Mouse (Mus musculus): ENCODE results near the gene Mt4. TPM values are rescaled to one million over a fixed set of nuclear protein-coding genes. Genes with fewer than 3 reads are reported as not detected.
"Not testable (repeated sequence)": the region's sequence is repeated elsewhere in the genome, so short reads cannot be mapped to it uniquely, and the experiment has no call there.

Mt4 gene
- polyA plus RNA-seq, 1 experiment from 2014 or later = not detected

DNA sequence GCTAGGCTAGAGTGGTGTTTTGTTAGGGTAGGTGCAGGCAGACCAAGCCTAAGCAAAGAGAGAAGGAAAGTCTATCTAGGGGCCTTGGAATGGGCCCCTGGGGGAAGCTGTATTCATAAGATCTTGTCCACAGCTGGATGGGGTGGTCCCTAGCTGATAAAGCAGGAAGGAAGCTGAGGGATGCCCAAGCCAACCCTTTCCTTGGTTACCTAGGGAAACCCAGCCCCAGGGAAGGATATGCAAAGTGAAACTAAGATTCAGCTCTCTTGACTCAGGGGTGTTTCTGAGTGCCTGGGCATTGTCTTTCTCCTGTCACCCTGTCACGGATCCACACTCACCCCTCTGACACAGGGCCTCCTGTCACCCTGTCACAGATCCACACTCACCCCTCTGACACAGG is 23.6 kb upstream of the Mt4 start:
- H3K4me3 ChIP-seq = no peak overlapping the region
- 46% methylated on average over 1 of the region's 1 CpGs for WGBS
- no peak overlapping the region for H3K4me2 ChIP-seq
- no peaks in the 10 kb centered on the region; the same call in 1 of the 2 replicates for H3K4me1 ChIP-seq (replicated peaks)
- no peak overlapping the region for H3K9ac ChIP-seq
- no peaks in the 10 kb centered on the region for H3K36me3 ChIP-seq
- no peaks in the 10 kb centered on the region for H3K9me3 ChIP-seq
- no peak for ATAC-seq (ENCODE audit: low FRiP score, low read depth)
- no peaks in the 10 kb centered on the region for H3K27me3 ChIP-seq
- no peak overlapping the region for H3K27ac ChIP-seq (replicated peaks)

- no peaks in the 10 kb centered on the region for H3K27me3 ChIP-seq
- no peaks in the 10 kb centered on the region for H3K9me3 ChIP-seq
- ATAC-seq (ENCODE audit: low FRiP score, low read depth) = no peak
- H3K4me1 ChIP-seq (replicated peaks) = peaks cover 5% of the 10 kb centered on the region
- no peak overlapping the region for H3K4me2 ChIP-seq
- H3K4me3 ChIP-seq = no peak overlapping the region
- H3K27ac ChIP-seq (replicated peaks) = no peak overlapping the region
- H3K36me3 ChIP-seq = no peaks in the 10 kb centered on the region
- 93% methylated on average over 2 of the region's 2 CpGs for WGBS
- H3K9ac ChIP-seq = no peak overlapping the region
These were observed 23.0 kb upstream of the Mt4 start for GRCm38 (mm10) chr8:94113972-94114371.

GRCm38 (mm10) chr8:94118776-94119430 is 18.1 kb upstream of the Mt4 start:
- Histone ChIP-seq H3K27me3 (no peaks in the 10 kb centered on the region), H3K4me3 (no peak overlapping the region), H3K27ac (replicated peaks) (peak overlapping the region; percentile 81), H3K4me2 (peak overlapping the region; percentile 30), H3K4me1 (replicated peaks) (peaks cover 10% of the 10 kb centered on the region), H3K9me3 (no peaks in the 10 kb centered on the region), H3K36me3 (no peaks in the 10 kb centered on the region), H3K9ac (no peak overlapping the region)
- 3% methylated on average over 6 of the region's 6 CpGs for WGBS
- ATAC-seq (ENCODE audit: low FRiP score, low read depth) = peak; percentile 90; the same call in 1 of the 2 replicates

GRCm38 (mm10) chr8:94121625-94122024 is 15.4 kb upstream of the Mt4 start:
- Histone ChIP-seq H3K4me2 (no peak overlapping the region), H3K9ac (no peak overlapping the region), H3K36me3 (no peaks in the 10 kb centered on the region), H3K9me3 (no peaks in the 10 kb centered on the region), H3K4me1 (replicated peaks) (peaks cover 10% of the 10 kb centered on the region), H3K4me3 (no peak overlapping the region), H3K27ac (replicated peaks) (no peak overlapping the region), H3K27me3 (no peaks in the 10 kb centered on the region)
- WGBS = 74% methylated on average over 9 of the region's 9 CpGs
- no peak for ATAC-seq (ENCODE audit: low FRiP score, low read depth)

GRCm38 (mm10) chr8:94122711-94123468 is 14.1 kb upstream of the Mt4 start:
- WGBS = 51% methylated on average over 8 of the region's 8 CpGs
- ATAC-seq (ENCODE audit: low FRiP score, low read depth) = no peak

GRCm38 (mm10) chr8:94127711-94128110 is 9.3 kb upstream of the Mt4 start:
- Histone ChIP-seq H3K4me1 (replicated peaks) (0 out of 2 replicates have a peak, but pooled peaks cover 5% of the 10 kb centered on the region), H3K4me2 (no peak overlapping the region), H3K9me3 (no peaks in the 10 kb centered on the region), H3K27me3 (no peaks in the 10 kb centered on the region), H3K27ac (replicated peaks) (no peak overlapping the region), H3K9ac (no peak overlapping the region), H3K36me3 (no peaks in the 10 kb centered on the region), H3K4me3 (no peak overlapping the region)
- ATAC-seq (ENCODE audit: low FRiP score, low read depth) = peak; percentile 34; the same call in 1 of the 2 replicates
- WGBS = 55% methylated on average over 6 of the region's 6 CpGs

More at GRCm38 (mm10) chr8:94122711-94123468, 14.1 kb upstream of the Mt4 start:
- Histone ChIP-seq H3K4me3 (no peak overlapping the region), H3K9ac (no peak overlapping the region), H3K36me3 (no peaks in the 10 kb centered on the region), H3K9me3 (no peaks in the 10 kb centered on the region), H3K27ac (replicated peaks) (no peak overlapping the region), H3K4me2 (no peak overlapping the region), H3K27me3 (no peaks in the 10 kb centered on the region), H3K4me1 (replicated peaks) (peaks cover 15% of the 10 kb centered on the region)

- no peak overlapping the region for H3K9ac ChIP-seq
- no peaks in the 10 kb centered on the region for H3K36me3 ChIP-seq
- WGBS = 61% methylated on average over 6 of the region's 6 CpGs
- no peaks in the 10 kb centered on the region for H3K9me3 ChIP-seq
- no peaks in the 10 kb centered on the region for H3K27me3 ChIP-seq
- ATAC-seq (ENCODE audit: low FRiP score, low read depth) = no peak
- 0 out of 2 replicates have a peak, but pooled peaks cover 5% of the 10 kb centered on the region for H3K4me1 ChIP-seq (replicated peaks)
- no peak overlapping the region for H3K4me2 ChIP-seq
- H3K4me3 ChIP-seq = no peak overlapping the region
- H3K27ac ChIP-seq (replicated peaks) = no peak overlapping the region
These were observed 7.7 kb upstream of the Mt4 start for GRCm38 (mm10) chr8:94129133-94129789.

DNA sequence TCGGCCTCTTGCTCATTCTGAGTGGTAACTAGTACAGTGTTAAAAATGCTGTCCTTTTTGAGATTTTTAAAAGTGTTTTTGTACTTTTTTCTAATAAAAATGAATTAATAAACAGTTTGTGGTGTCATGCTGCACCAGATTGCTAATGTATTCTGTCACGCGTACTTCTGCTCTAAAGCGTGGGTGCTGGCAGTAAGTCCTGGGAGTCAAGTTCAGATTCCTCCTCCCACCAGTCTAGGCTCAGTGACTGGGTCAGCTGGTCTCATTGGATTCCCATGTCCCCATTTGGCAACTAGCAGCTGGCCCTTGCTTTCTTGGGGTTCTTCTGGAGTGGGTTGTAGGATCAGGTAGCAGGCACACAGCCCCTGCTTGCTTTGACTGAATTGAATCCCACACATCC is 6.9 kb upstream of the Mt4 start:
- 93% methylated on average over 4 of the region's 4 CpGs for WGBS
- H3K36me3 ChIP-seq = no peaks in the 10 kb centered on the region
- 0 out of 2 replicates have a peak, but pooled peaks cover 5% of the 10 kb centered on the region for H3K4me1 ChIP-seq (replicated peaks)
- H3K9ac ChIP-seq = no peak overlapping the region
- no peak overlapping the region for H3K27ac ChIP-seq (replicated peaks)
- no peak overlapping the region for H3K4me2 ChIP-seq
- H3K9me3 ChIP-seq = no peaks in the 10 kb centered on the region
- no peaks in the 10 kb centered on the region for H3K27me3 ChIP-seq
- H3K4me3 ChIP-seq = no peak overlapping the region
- ATAC-seq (ENCODE audit: low FRiP score, low read depth) = no peak

DNA sequence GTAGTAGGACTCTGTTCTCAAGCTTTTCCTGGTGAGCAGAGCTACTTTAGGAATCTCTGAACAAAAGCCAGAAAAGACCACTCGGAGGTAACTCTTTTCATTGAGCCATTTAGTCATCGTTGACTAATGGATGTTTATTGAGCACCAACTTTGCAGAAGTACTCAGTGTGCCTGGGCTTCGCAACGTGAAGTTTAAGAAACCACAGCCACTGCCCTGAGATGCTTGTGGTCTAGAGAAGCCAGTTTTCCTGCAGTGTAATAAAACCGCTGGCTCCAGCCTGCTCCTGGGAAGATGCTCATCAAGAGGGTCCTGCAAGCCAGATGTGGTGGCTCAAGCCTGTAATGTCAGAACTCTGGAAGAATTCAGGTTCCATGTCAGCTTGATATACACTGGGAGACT is 4.9 kb upstream of the Mt4 start:
- no peaks in the 10 kb centered on the region for H3K9me3 ChIP-seq
- no peak overlapping the region for H3K27ac ChIP-seq (replicated peaks)
- no peak overlapping the region for H3K4me2 ChIP-seq
- 0 out of 2 replicates have a peak, but pooled peaks cover 5% of the 10 kb centered on the region for H3K4me1 ChIP-seq (replicated peaks)
- WGBS = 82% methylated on average over 5 of the region's 5 CpGs
- no peaks in the 10 kb centered on the region for H3K36me3 ChIP-seq
- H3K4me3 ChIP-seq = no peak overlapping the region
- no peak for ATAC-seq (ENCODE audit: low FRiP score, low read depth)
- H3K27me3 ChIP-seq = no peaks in the 10 kb centered on the region
- H3K9ac ChIP-seq = no peak overlapping the region

- H3K4me1 ChIP-seq (replicated peaks); ATAC-seq (ENCODE audit: low FRiP score, low read depth): not testable (repeated sequence)
- 79% methylated on average over 3 of the region's 3 CpGs for WGBS
These were observed 2.4 kb upstream of the Mt4 start for GRCm38 (mm10) chr8:94134601-94135000.

GRCm38 (mm10) chr8:94135556-94135955 is 1.4 kb upstream of the Mt4 start:
- Histone ChIP-seq H3K4me1 (replicated peaks) (no peaks in the 10 kb centered on the region), H3K4me3 (no peak overlapping the region), H3K9ac (no peak overlapping the region), H3K27me3 (no peaks in the 10 kb centered on the region), H3K9me3 (no peaks in the 10 kb centered on the region), H3K27ac (replicated peaks) (no peak overlapping the region), H3K36me3 (no peaks in the 10 kb centered on the region), H3K4me2 (no peak overlapping the region)
- ATAC-seq (ENCODE audit: low FRiP score, low read depth) = no peak
- WGBS = 93% methylated on average over 6 of the region's 6 CpGs

More at GRCm38 (mm10) chr8:94134601-94135000, 2.4 kb upstream of the Mt4 start:
- H3K9ac ChIP-seq; H3K27ac ChIP-seq (replicated peaks); H3K4me2 ChIP-seq; H3K27me3 ChIP-seq; H3K4me3 ChIP-seq; H3K9me3 ChIP-seq; H3K36me3 ChIP-seq: not testable (repeated sequence)

DNA sequence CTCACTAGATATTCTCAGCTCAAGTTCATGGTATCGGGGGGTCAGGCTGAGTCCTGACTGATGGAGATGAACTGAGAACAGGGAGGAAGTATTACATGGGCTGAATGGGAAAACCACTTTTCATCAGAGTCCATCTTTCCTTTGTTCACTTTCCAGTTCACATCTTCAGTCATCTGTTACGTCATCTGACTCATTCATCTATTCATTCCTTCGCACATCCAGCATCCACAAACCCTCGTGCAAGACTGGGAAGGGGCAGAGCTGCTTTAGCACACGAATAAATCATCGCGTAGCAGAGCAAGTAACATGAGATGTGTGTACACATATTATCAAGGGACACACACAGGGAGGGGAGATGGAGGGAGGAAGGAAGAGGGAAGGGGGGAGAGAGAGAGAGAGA is 805 bp upstream of the Mt4 start:
- Histone ChIP-seq H3K4me3 (no peak overlapping the region), H3K27ac (replicated peaks) (no peak overlapping the region), H3K4me1 (replicated peaks) (no peaks in the 10 kb centered on the region), H3K9me3 (no peaks in the 10 kb centered on the region), H3K9ac (no peak overlapping the region), H3K27me3 (no peaks in the 10 kb centered on the region), H3K4me2 (no peak overlapping the region), H3K36me3 (no peaks in the 10 kb centered on the region)
- 82% methylated on average over 7 of the region's 7 CpGs for WGBS
- no peak for ATAC-seq (ENCODE audit: low FRiP score, low read depth)
